Mouse (Mus musculus): ENCODE measurements at regions not wholly inside any gene's neighbourhood (a gene's known extent, or its start where the extent isn't known, plus 50 kb on each side); places are given as distances from the start of the nearest gene placed in this dataset.

DNA sequence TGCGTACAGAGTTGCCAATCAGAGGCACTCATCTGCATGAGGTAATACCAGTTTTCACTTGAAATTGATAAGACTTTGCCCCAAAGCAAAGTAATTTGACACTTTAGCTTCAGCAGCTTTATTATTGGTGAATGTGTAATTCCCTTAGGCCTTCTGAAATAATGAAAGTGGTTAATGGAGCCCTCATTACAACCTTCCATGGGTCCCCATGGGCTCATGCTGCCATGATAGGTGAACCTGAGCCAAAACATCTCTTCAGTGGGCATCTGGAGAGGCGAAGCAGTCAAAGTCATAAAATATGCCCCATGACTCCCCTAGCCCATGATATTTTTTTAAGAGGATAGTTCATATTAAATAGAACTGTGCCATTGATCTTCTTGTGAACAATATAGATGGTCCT, 471.1 kb upstream of the Zeb2 start:
- no peak for DNase-seq

- DNase-seq, result no peak
Observed at GRCm38 (mm10) chr2:45586588-45587200, 469.5 kb upstream of the Zeb2 start.

DNA sequence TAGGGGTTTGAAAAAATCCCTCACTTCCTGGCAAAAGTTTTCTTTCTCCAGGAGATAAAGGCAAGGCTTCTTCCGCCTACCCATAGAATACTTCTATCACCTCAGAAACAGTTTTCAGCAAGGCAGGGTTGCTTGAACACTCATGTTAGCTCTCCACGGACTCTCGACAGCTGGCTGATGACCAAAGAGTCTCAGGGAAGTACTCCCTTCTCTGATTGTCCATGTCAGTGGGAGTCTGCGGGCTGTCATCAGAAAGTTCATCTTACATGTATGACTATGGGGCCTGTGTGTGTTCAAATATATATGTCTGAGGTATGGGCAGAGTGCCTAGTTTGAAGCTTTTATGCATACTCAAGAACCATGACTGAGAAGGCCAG, 464.3 kb upstream of the Zeb2 start:
- no peak for DNase-seq

DNA sequence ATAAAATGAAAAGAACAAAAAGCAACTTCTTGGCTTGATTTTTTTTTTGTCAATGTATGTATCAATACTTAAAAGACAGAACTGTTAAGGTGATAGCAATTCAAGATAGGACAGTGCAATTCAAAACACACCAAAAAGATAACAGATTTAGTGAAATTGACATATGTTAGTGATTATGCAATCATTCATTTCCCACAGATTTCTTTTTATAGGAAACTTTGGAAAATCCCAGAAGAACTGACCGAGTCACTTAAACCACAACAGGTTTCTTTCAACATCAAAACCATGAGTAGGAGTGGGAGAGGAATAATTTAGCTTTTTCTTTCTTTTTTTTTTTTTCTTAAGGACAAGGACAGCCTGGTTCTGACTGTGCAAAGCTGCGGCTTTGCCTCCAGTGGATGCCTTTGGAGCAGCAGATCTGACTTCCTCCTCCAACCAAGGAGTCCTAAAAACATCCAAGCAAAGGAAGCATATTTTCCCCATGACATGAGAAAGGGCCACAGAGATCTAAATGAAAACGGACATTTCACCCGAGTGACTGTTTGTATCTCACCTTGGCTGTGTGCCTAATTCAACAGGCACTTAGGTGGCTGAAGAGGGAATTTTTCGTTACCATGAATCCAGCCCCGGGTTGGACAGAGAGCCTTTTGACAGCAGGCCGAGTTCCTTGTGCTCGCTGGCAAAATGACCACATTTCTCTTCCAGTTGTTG, 463.8 kb upstream of the Zeb2 start:
- peak; percentile 27 for DNase-seq

- DNase-seq, result no peak
Observed at GRCm38 (mm10) chr2:45572906-45573305, 455.7 kb upstream of the Zeb2 start.

GRCm38 (mm10) chr2:45554707-45555106, 437.5 kb upstream of the Zeb2 start:
- no peak for DNase-seq

GRCm38 (mm10) chr2:45541394-45541793, 424.2 kb upstream of the Zeb2 start:
- DNase-seq, result no peak

- no peak for DNase-seq
Observed at GRCm38 (mm10) chr2:45538950-45539349, 421.8 kb upstream of the Zeb2 start.

- DNase-seq, result no peak
Observed at GRCm38 (mm10) chr2:45537722-45538121, 420.5 kb upstream of the Zeb2 start.

DNA sequence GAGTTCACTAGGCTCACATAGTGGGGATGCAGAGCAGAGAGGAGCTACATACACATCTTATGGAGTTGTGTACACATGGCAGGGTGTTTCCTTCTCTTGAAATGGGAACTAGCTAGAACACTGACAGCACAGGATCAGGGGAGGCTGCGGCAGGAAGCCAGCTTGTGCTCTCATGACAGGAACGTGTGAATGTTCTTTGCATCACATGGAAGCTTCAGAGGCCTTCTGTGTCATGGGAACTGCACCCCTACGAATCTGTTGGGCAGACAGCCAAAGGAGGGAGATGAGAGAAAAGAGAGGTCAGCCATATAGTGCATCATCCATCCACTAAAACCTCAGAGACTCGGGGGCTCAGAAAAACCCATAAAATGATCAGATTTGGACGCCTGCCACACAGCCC, 417.6 kb upstream of the Zeb2 start:
- no peak for DNase-seq

DNA sequence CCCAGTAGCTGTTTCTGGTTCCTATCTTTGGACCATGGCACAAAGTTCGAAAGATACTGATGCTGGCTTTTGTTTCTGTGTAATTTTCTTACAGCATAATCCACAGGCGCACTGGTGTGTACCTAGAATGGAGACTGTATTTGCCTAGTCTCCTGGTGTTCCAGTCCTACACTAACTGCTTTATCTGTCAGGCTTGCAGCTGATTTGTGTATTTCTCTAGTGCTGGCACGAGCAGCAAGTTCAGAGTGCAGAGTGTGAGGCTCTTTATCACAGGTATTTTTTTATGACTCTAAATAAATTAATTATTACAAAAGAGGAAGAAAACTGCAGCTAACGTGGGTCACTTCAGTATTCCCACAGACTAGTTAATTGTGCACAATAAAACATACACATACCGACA, 405.1 kb upstream of the Zeb2 start:
- DNase-seq, result no peak

DNA sequence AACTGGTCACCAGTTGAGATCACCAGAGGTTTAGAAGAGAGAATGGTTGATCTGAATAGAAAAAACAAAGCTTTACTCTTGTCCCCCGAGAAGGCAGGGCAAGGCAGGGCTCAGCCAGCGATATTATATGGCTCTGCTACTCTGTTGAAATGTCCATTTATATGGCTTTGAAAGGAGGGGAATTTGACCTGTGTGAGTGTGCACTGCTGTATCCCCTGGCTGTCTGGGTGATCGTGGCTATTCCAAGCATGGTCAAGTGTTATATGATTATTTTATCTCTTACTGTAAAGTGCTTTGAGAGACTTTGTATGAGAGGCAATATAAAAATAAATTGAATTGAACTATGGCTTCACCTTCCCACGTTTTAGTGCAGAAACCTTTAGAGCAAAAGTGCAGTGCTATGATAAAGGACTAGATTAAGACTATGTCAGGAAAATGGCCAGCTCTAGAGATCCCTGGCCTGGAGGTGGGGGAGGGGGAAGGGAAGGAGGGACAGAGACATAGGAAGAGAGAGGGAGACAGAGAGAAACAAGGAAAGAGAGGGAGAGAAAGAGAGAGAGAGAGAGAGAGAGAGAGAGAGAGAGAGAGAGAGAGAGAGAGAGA, 402.5 kb upstream of the Zeb2 start:
- no peak for DNase-seq

DNA sequence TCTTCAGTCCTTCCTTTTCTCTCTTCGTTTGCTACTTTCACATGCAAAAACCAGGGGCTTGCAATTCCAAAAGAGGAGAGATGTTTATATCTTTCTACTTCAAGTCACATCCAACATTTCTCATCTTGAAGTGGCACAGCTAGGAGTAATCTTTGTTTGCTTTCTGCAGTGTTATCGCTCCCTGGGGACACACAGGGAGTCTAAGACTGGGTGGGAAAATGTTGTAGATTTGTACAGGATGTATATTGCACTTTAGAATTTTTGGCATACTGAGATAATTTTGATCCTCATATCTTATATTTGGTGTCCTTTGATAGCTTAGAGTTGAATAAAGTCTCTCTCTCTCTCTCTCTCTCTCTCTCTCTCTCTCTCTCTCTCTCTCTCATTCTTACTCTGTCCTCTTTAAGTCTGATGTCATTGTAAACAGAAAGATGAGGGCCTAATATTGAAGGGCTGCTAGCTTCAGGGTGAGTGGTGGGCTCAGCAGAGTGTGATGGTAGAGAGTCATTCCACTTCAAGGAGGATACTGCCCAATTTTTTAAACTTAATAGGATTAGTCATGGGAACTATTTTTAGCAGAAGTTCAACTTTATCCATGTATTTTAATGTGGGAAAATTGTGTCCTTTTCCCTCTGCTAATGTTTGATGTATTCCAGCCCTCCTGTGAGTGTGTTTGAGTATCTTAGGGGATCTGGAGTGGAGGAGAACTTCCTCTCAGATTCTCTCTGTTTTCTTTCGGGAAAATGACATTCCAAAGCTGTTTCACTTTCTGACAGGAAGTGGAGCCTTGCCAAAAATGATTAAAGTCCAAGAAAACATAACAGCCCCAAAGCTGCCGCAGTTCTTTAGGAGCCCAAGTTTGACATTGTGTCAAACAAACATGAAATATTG, 397.3 kb upstream of the Zeb2 start:
- DNase-seq, result peak; percentile 72

- no peak for DNase-seq
Observed at GRCm38 (mm10) chr2:45512852-45513251, 395.7 kb upstream of the Zeb2 start.

GRCm38 (mm10) chr2:45511791-45512190, 394.6 kb upstream of the Zeb2 start:
- DNase-seq, result no peak

- no peak for DNase-seq
Observed at GRCm38 (mm10) chr2:45504468-45504867, 387.3 kb upstream of the Zeb2 start.

- no peak for DNase-seq
Observed at GRCm38 (mm10) chr2:45493656-45494055, 376.5 kb upstream of the Zeb2 start.

- no peak for DNase-seq
Observed at GRCm38 (mm10) chr2:45486530-45486929, 369.3 kb upstream of the Zeb2 start.

DNA sequence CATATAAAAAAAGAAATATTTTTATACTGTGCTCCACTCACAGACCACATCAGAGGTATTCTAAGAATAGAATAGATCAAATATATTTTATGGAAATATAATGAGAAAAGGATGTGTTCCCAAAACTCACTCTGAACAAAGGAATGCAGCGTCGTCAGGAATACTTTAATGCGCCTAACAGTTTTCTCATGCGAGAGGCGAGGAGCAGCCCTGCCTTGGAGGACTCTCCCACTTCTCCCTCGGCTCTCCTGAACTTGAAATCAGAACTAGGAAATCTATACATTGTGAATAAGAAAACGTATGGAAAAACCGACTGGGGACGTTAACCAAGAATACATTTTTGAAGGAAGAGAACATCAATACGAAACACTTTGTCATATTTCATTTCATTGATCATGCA, 368.3 kb upstream of the Zeb2 start:
- no peak for DNase-seq

- no peak for DNase-seq
Observed at GRCm38 (mm10) chr2:45480671-45481070, 363.5 kb upstream of the Zeb2 start.

- no peak for DNase-seq
Observed at GRCm38 (mm10) chr2:45475996-45476395, 358.8 kb upstream of the Zeb2 start.

DNA sequence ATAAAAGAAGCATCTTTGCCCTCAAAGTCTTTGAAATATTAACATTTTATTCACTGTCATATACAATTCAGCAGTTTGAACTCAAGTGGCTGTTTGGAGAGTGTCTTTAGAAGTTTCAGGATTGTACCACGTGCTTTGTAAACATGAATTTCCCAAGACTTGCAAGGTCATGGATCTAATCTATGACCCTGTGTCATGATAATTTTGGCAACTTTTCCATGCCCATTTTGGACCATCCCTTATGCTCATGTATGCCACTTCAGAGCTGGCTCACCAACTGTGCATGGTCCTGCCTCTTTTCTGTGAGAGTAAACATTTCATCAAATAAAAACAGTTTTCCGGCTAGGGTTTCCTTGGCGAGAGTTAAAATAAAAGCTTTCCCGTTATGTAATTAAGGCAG, 347.1 kb upstream of the Zeb2 start:
- DNase-seq, result no peak

DNA sequence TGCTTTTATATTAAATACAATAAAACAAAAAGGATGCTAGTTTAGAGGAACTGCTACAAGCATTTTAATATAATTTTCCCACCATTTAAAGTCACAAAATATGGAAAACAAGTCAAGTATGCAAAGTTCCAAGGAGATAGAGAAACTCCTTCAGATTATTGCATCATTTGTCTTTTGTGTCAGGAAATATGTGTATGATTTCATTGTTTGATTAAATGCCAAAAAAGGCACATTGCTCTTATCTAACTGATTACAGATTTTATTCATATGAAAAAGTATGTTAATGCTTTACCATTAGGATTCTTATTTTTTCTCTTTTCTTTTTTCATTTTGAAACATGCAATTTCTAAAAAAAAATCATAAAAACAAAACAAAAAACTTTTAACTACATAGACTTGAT, 342.2 kb upstream of the Zeb2 start:
- DNase-seq, result no peak

DNA sequence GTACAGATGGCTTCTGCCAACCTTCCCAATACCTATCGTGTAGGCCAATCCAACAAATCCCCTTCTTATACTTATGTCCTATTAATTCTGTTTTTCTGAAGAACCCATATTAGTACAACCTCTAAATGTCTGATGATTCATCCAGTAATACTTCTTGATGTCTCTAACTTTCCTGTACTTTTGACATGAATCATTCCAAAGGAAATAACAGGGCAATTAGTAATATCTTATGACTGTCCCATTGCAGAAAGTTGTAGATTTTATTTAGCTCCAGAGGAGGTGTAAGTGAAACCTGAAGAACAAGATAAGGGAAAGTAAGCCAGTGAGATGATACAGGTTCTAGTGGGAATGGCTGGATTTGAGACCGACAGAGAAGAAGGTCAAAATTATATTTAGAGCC, 337.6 kb upstream of the Zeb2 start:
- DNase-seq, result no peak

Data from kidney, postnatal 14 days (tissue).